ENCODE assay signal across 8 mouse cellular contexts in genomic region chr17:24934926-24935325, GRCm38 (mm10). TPM values are rescaled to one million over a fixed set of nuclear protein-coding genes. Genes with fewer than 3 reads are reported as not detected.
DNase-seq lines count a peak whose midpoint lies in the region; ATAC-seq and TF ChIP-seq lines count a peak whose summit lies in the region.

No protein-coding gene starts in this region.

- 55% methylated on average over 4 of the region's 4 CpGs for WGBS in lung, postnatal 0 days
- 92% methylated on average over 4 of the region's 4 CpGs for WGBS in limb, embryonic 11.5 days
- WGBS in olfactory bulb, adult 2 months = 50% methylated on average over 4 of the region's 4 CpGs

- no peak for ATAC-seq in lung, postnatal 0 days
- no peak for ATAC-seq in limb, embryonic 11.5 days (ENCODE audit: insufficient number of reproducible peaks, low FRiP score, low TSS enrichment, low read depth)
- ATAC-seq in cerebellum, adult (ENCODE audit: insufficient number of reproducible peaks, low FRiP score, low TSS enrichment) = no peak

- no peak overlapping the region for H3K27ac ChIP-seq in lung, postnatal 0 days (ENCODE audit: low read length)
- H3K27ac ChIP-seq in limb, embryonic 11.5 days (replicated peaks; ENCODE audit: low read depth, low read length) = no peak overlapping the region
- H3K27ac ChIP-seq in olfactory bulb, adult 2 months (ENCODE audit: insufficient read depth, low read depth, low read length) = no peak overlapping the region

- no peaks in the 10 kb centered on the region for H3K27me3 ChIP-seq in lung, postnatal 0 days (replicated peaks; ENCODE audit: insufficient read depth, low read length)
- H3K27me3 ChIP-seq in limb, embryonic 11.5 days (ENCODE audit: control insufficient read depth, insufficient read depth, low read length) = no peaks in the 10 kb centered on the region

- no peaks in the 10 kb centered on the region for H3K9me3 ChIP-seq in lung, postnatal 0 days (ENCODE audit: low read length)
- H3K9me3 ChIP-seq in limb, embryonic 11.5 days (ENCODE audit: control insufficient read depth, low read length) = no peaks in the 10 kb centered on the region

- no peak for TF ChIP-seq EP300 in lung, postnatal 0 days (IDR thresholded peaks at IDR 0.05)

- TF ChIP-seq CTCF in lung, postnatal 0 days (IDR thresholded peaks at IDR 0.05) = no peak
- no peak for TF ChIP-seq CTCF in olfactory bulb, adult 2 months (IDR thresholded peaks at IDR 0.05; ENCODE audit: insufficient read depth, low read depth, low read length)

- DNase-seq in adrenal gland, adult 2 months = peak; percentile 45
- DNase-seq in adrenal gland, postnatal 10 days = no peak
- no peak for DNase-seq in lung, postnatal 0 days (ENCODE audit: low spot score)
- no peak for DNase-seq in lung, postnatal 14 days
- DNase-seq in limb, embryonic 11.5 days (ENCODE audit: low spot score) = no peak
- DNase-seq in cerebellum, postnatal 10 days = no peak

- no peak overlapping the region for H3K4me2 ChIP-seq in lung, postnatal 0 days (replicated peaks; ENCODE audit: low read depth, low read length)
- H3K4me2 ChIP-seq in limb, embryonic 11.5 days (ENCODE audit: low read depth, severe bottlenecking) = peak overlapping the region; percentile 20; the same call in 1 of the 2 replicates

- no peak overlapping the region for H3K4me3 ChIP-seq in lung, postnatal 0 days (ENCODE audit: low read depth, low read length)
- H3K4me3 ChIP-seq in limb, embryonic 11.5 days (ENCODE audit: low read depth, low read length) = no peak overlapping the region
- peak overlapping the region; percentile 37; the same call in 1 of the 2 replicates for H3K4me3 ChIP-seq in olfactory bulb, adult 2 months (ENCODE audit: insufficient read depth, low read depth, low read length)

- no peaks in the 10 kb centered on the region for H3K36me3 ChIP-seq in lung, postnatal 0 days (ENCODE audit: insufficient read depth, low read length)
- no peaks in the 10 kb centered on the region for H3K36me3 ChIP-seq in limb, embryonic 11.5 days (ENCODE audit: control insufficient read depth, insufficient read depth, low read length)

- H3K9ac ChIP-seq in lung, postnatal 0 days (replicated peaks; ENCODE audit: low read depth) = peak overlapping the region; percentile 79; the same call in 1 of the 2 replicates
- H3K9ac ChIP-seq in limb, embryonic 11.5 days (ENCODE audit: low read length) = no peak overlapping the region

- H3K4me1 ChIP-seq in lung, postnatal 0 days (ENCODE audit: insufficient read depth, low read depth, low read length) = peaks cover 9% of the 10 kb centered on the region
- H3K4me1 ChIP-seq in limb, embryonic 11.5 days (ENCODE audit: control insufficient read depth, insufficient read depth, low read length) = peaks cover 8% of the 10 kb centered on the region
- peaks cover 5% of the 10 kb centered on the region; the same call in 1 of the 2 replicates for H3K4me1 ChIP-seq in olfactory bulb, adult 2 months (ENCODE audit: control insufficient read depth, insufficient read depth, low read length)

- TF ChIP-seq POLR2A in olfactory bulb, adult 2 months (IDR thresholded peaks at IDR 0.05; ENCODE audit: insufficient read depth, low read depth, low read length) = no peak

RNA-seq across cellular contexts. Expression of gene Mapk8ip3, which starts 1.9 kb away (rescaled TPM):
- 100 to 1,000 TPM in 1 of 2 experiments, 10 to 100 TPM in 1; 86.6 to 129 TPM for total RNA-seq in adrenal gland, adult 2 months (2021)
- polyA plus RNA-seq in adrenal gland, adult 2 months (2012; rRNA removed) = 205 and 241 TPM in 2 replicates
- total RNA-seq in adrenal gland, postnatal 10 days (2021) = 100 to 1,000 TPM in 1 of 2 experiments, 10 to 100 TPM in 1; 63.8 to 110 TPM
- 9.7 and 11.1 TPM in 2 replicates for polyA plus RNA-seq in lung, postnatal 0 days (2015; fragmentation: Nextera tagmentation; extraction: Ambion mirVana)
- 31.0 and 32.0 TPM in 2 replicates for polyA plus RNA-seq in limb, embryonic 11.5 days (2014; fragmentation: Nextera tagmentation; extraction: Ambion mirVana)
- 307 TPM in 1 of 2 replicates, not detected in the other for polyA plus RNA-seq in olfactory bulb, adult 2 months (2012; ENCODE audit: insufficient read depth, insufficient read length, low replicate concordance, missing spikeins)

RNA-seq across cellular contexts. Expression of gene Jpt2, which starts 25.6 kb away (rescaled TPM):
- total RNA-seq in adrenal gland, adult 2 months (2021) = 10 to 100 TPM; 26.7 to 39.1 TPM
- 2.3 and 4.6 TPM in 2 replicates for polyA plus RNA-seq in adrenal gland, adult 2 months (2012; rRNA removed)
- total RNA-seq in adrenal gland, postnatal 10 days (2021) = 10 to 100 TPM; 38.4 to 44.4 TPM
- 21.9 and 27.1 TPM in 2 replicates for polyA plus RNA-seq in lung, postnatal 0 days (2015; fragmentation: Nextera tagmentation; extraction: Ambion mirVana)
- polyA plus RNA-seq in limb, embryonic 11.5 days (2014; fragmentation: Nextera tagmentation; extraction: Ambion mirVana) = 201 and 259 TPM in 2 replicates
- not detected in 2 replicates for polyA plus RNA-seq in olfactory bulb, adult 2 months (2012; ENCODE audit: insufficient read depth, insufficient read length, low replicate concordance, missing spikeins)

RNA-seq across cellular contexts. Expression of gene Nme3, which starts 38.6 kb away (rescaled TPM):
- 10 to 100 TPM; 70.1 to 73.7 TPM for total RNA-seq in adrenal gland, adult 2 months (2021)
- polyA plus RNA-seq in adrenal gland, adult 2 months (2012; rRNA removed) = 116 and 124 TPM in 2 replicates
- 10 to 100 TPM; 43.6 to 51.3 TPM for total RNA-seq in adrenal gland, postnatal 10 days (2021)
- polyA plus RNA-seq in lung, postnatal 0 days (2015; fragmentation: Nextera tagmentation; extraction: Ambion mirVana) = 44.3 and 44.7 TPM in 2 replicates
- 51.5 and 53.0 TPM in 2 replicates for polyA plus RNA-seq in limb, embryonic 11.5 days (2014; fragmentation: Nextera tagmentation; extraction: Ambion mirVana)
- polyA plus RNA-seq in olfactory bulb, adult 2 months (2012; ENCODE audit: insufficient read depth, insufficient read length, low replicate concordance, missing spikeins) = not detected in 2 replicates

RNA-seq across cellular contexts. Expression of gene Mrps34, which starts 40.0 kb away (rescaled TPM):
- total RNA-seq in adrenal gland, adult 2 months (2021) = 100 to 1,000 TPM; 130 to 150 TPM
- polyA plus RNA-seq in adrenal gland, adult 2 months (2012; rRNA removed) = 547 and 570 TPM in 2 replicates
- 100 to 1,000 TPM; 123 to 140 TPM for total RNA-seq in adrenal gland, postnatal 10 days (2021)
- polyA plus RNA-seq in lung, postnatal 0 days (2015; fragmentation: Nextera tagmentation; extraction: Ambion mirVana) = 81.6 and 90.7 TPM in 2 replicates
- 82.3 and 84.8 TPM in 2 replicates for polyA plus RNA-seq in limb, embryonic 11.5 days (2014; fragmentation: Nextera tagmentation; extraction: Ambion mirVana)
- not detected in 2 replicates for polyA plus RNA-seq in olfactory bulb, adult 2 months (2012; ENCODE audit: insufficient read depth, insufficient read length, low replicate concordance, missing spikeins)

RNA-seq across cellular contexts. Expression of gene Eme2, which starts 40.0 kb away (rescaled TPM):
- total RNA-seq in adrenal gland, adult 2 months (2021) = 10 to 100 TPM; 39.9 to 48.0 TPM
- polyA plus RNA-seq in adrenal gland, adult 2 months (2012; rRNA removed) = 58.3 and 58.4 TPM in 2 replicates
- 10 to 100 TPM; 30.2 to 45.4 TPM for total RNA-seq in adrenal gland, postnatal 10 days (2021)
- 17.3 and 17.5 TPM in 2 replicates for polyA plus RNA-seq in lung, postnatal 0 days (2015; fragmentation: Nextera tagmentation; extraction: Ambion mirVana)
- 20.5 and 20.8 TPM in 2 replicates for polyA plus RNA-seq in limb, embryonic 11.5 days (2014; fragmentation: Nextera tagmentation; extraction: Ambion mirVana)
- not detected in 2 replicates for polyA plus RNA-seq in olfactory bulb, adult 2 months (2012; ENCODE audit: insufficient read depth, insufficient read length, low replicate concordance, missing spikeins)

Comparison
In these comparisons a context has a peak if more than half of its experiments do, and no peak if none do; other contexts are left out.
1. RNA of gene Nme3, which starts 38.6 kb away (polyA plus RNA-seq): 116 to 124 TPM in adrenal gland, adult 2 months, 51.5 to 53.0 TPM in limb, embryonic 11.5 days and 44.3 to 44.7 TPM in lung, postnatal 0 days; not detected in olfactory bulb, adult 2 months; every median in the first group is over 10 times any median in the second.